Mouse (Mus musculus) liver, embryonic 13.5 days (tissue): Measurements from ENCODE around the gene Txnip. TPM values are rescaled to one million over a fixed set of nuclear protein-coding genes. Genes with fewer than 3 reads are reported as not detected.
"Not testable (repeated sequence)": the region's sequence is repeated elsewhere in the genome, so short reads cannot be mapped to it uniquely, and the experiment has no call there.

Experiments
- ATAC-seq: fragments of 200-750 bp; cut with Nextera tagmentation; 2 replicates; pipeline ENCODE4 v1.8.0; 2017; ENCODE audit warnings: low read depth, mild to moderate bottlenecking, moderate number of reproducible peaks, moderate library complexity
- DNase-seq: peaks from one replicate; pipeline ENCODE4 v3.0.0; 2022
- H3K27ac ChIP-seq: fragments of 300-500 bp; sonication (generic); 2 replicates; pipeline ENCODE4 v1.5.1; 2015; ENCODE audit warnings: moderate library complexity, mild to moderate bottlenecking, inconsistent platforms
- H3K27me3 ChIP-seq: fragments of 300-500 bp; sonication (generic); 2 replicates; pipeline ENCODE4 v1.6.1; 2015; ENCODE audit warnings: mild to moderate bottlenecking, inconsistent platforms
- H3K36me3 ChIP-seq: fragments of 300-500 bp; sonication (generic); 2 replicates; pipeline ENCODE4 v1.6.1; 2015; ENCODE audit warnings: mild to moderate bottlenecking, inconsistent platforms
- H3K4me1 ChIP-seq: fragments of 300-500 bp; sonication (generic); replicated peaks from 2 replicates; pipeline ENCODE4 v1.6.1; 2015; ENCODE audit warnings: inconsistent platforms
- H3K4me2 ChIP-seq: fragments of 300-500 bp; sonication (generic); 2 replicates; pipeline ENCODE4 v1.6.1; 2015; ENCODE audit warnings: inconsistent platforms, mild to moderate bottlenecking, moderate library complexity
- H3K4me3 ChIP-seq: fragments of 300-500 bp; sonication (generic); replicated peaks from 2 replicates; pipeline ENCODE4 v1.5.1; 2015; ENCODE audit warnings: mild to moderate bottlenecking, inconsistent platforms
- H3K9ac ChIP-seq: fragments of 300-500 bp; sonication (generic); 2 replicates; pipeline ENCODE4 v1.6.1; 2015; ENCODE audit warnings: mild to moderate bottlenecking, inconsistent platforms
- H3K9me3 ChIP-seq: fragments of 300-500 bp; sonication (generic); replicated peaks from 2 replicates; pipeline ENCODE4 v1.6.1; 2016; ENCODE audit warnings: inconsistent platforms
- WGBS: fragments of 180-500 bp; shearing (Covaris S2); methylation state at CpG from one replicate; pipeline ENCODE4 v1.1.7; 2015; ENCODE audit not compliant: insufficient replicate concordance; 5-methylcytosine and 5-hydroxymethylcytosine counted together
- polyA plus RNA-seq: library from polyadenylated mRNA; unstranded; fragments of >200 nt; fragmentation: Nextera tagmentation; extraction: Ambion mirVana; gene quantifications from 2 replicates; pipeline ENCODE4 v1.2.1, GENCODE M21; 2015

Gene Txnip
- polyA plus RNA-seq, 1 experiment from 2014 or later = 29.9 TPM

GRCm38 (mm10) chr3:96606007-96606406 lies 48.2 kb downstream of the Txnip start:
- H3K9me3 ChIP-seq, H3K4me3 ChIP-seq, H3K27ac ChIP-seq, H3K4me2 ChIP-seq, ATAC-seq, DNase-seq, H3K4me1 ChIP-seq, H3K36me3 ChIP-seq, H3K9ac ChIP-seq: not testable (repeated sequence)
- WGBS = 75% methylated on average over 4 of the region's 4 CpGs
- peaks cover 25% of the 10 kb centered on the region for H3K27me3 ChIP-seq

- no peak overlapping the region for H3K27ac ChIP-seq
- 78% methylated on average over 4 of the region's 4 CpGs for WGBS
- ATAC-seq = no peak
These were observed 48.9 kb downstream of the Txnip start for GRCm38 (mm10) chr3:96606618-96607017.

More at GRCm38 (mm10) chr3:96606618-96607017, 48.9 kb downstream of the Txnip start:
- Histone ChIP-seq H3K4me3 (no peak overlapping the region), H3K4me1 (peaks cover under 1% of the 10 kb centered on the region), H3K9me3 (no peaks in the 10 kb centered on the region), H3K36me3 (no peaks in the 10 kb centered on the region), H3K4me2 (no peak overlapping the region), H3K9ac (no peak overlapping the region), H3K27me3 (peaks cover 19% of the 10 kb centered on the region)
- DNase-seq = no peak

Other genes starting within 250 kb of the Txnip start
- not detected in 2 replicates for gene BC107364, start 105.7 kb upstream of the Txnip start, polyA plus RNA-seq
- gene Hfe2, start 32.8 kb upstream of the Txnip start, polyA plus RNA-seq = 1.3 and 1.7 TPM in 2 replicates
- 0.29 TPM in 1 of 2 replicates, not detected in the other for gene Gm16253, start 19.0 kb downstream of the Txnip start, polyA plus RNA-seq
- gene Polr3gl, start 36.2 kb downstream of the Txnip start, polyA plus RNA-seq = 13.0 and 13.5 TPM in 2 replicates
- gene Ankrd34a, start 38.7 kb downstream of the Txnip start, polyA plus RNA-seq = 0.12 and 0.14 TPM in 2 replicates
- gene Lix1l, start 43.2 kb downstream of the Txnip start, polyA plus RNA-seq = 0.73 and 0.87 TPM in 2 replicates
- gene Rbm8a, start 72.0 kb downstream of the Txnip start, polyA plus RNA-seq = 78.8 and 87.7 TPM in 2 replicates
- gene Pex11b, start 77.4 kb downstream of the Txnip start, polyA plus RNA-seq = 19.8 and 22.2 TPM in 2 replicates
- gene Gm42957, start 77.5 kb downstream of the Txnip start, polyA plus RNA-seq = 0.02 TPM in 1 of 2 replicates, not detected in the other
- 0.13 and 0.24 TPM in 2 replicates for gene Itga10, start 87.6 kb downstream of the Txnip start, polyA plus RNA-seq
- gene Ankrd35, start 112.2 kb downstream of the Txnip start, polyA plus RNA-seq = 0.38 and 0.59 TPM in 2 replicates
- gene Pias3, start 138.4 kb downstream of the Txnip start, polyA plus RNA-seq = 6.1 and 8.5 TPM in 2 replicates
- gene Nudt17, start 150.6 kb downstream of the Txnip start, polyA plus RNA-seq = 0.94 and 1.0 TPM in 2 replicates
- 25.5 and 27.6 TPM in 2 replicates for gene Polr3c, start 169.7 kb downstream of the Txnip start, polyA plus RNA-seq
- 29.7 and 36.5 TPM in 2 replicates for gene Rnf115, start 169.7 kb downstream of the Txnip start, polyA plus RNA-seq